Mouse (Mus musculus): ENCODE data around the gene Tmem44.

- no peak for TF ChIP-seq POLR2A (IDR thresholded peaks at IDR 0.05; ENCODE audit: borderline replicate concordance, extremely low read depth, low read depth, low read length)
- no peak for TF ChIP-seq CTCF (IDR thresholded peaks at IDR 0.05; ENCODE audit: insufficient read depth, low read length)
Observed at GRCm38 (mm10) chr16:30590264-30591209, 39.9 kb upstream of the Tmem44 start.

Data from lung, adult 2 months (tissue).